Mouse (Mus musculus) erythroblast, embryonic 14.5 days (primary cell): ENCODE measurements around the gene Cxxc4.

Experiments
- GATA1 ChIP-seq: IDR thresholded peaks from 2 replicates; pipeline ENCODE4 v1.6.1; 2012; ENCODE audit warnings: low read length, inconsistent platforms, mixed read lengths
- TAL1 ChIP-seq: IDR thresholded peaks from 3 replicates; pipeline ENCODE4 v1.6.1; 2012; ENCODE audit warnings: low read length, inconsistent platforms, mixed read lengths

DNA sequence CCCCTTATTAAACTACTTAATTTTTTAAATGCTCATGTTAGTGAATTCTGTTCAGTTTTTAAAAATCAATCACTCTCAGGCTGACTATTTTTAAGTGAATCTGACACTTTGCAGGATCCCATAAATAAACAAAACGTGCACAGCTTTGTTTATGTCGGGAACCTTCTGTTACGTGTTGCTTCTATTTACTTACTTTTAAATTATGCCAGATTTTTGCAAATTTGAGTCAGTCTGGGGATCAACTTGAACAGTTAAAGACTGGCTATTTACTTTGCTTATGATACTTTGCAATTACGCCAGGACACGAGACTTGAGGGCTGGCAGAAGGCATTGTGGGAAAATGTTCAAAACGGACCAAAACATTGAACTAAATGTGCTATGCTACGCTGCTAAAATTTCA, 12.3 kb upstream of the Cxxc4 start:
- TF ChIP-seq GATA1 (no peak), TAL1 (no peak)
